Mouse (Mus musculus) E14TG2a.4 (cell line): ENCODE measurements around the gene Gpr25.

ENCODE experiments used
- H3K27me3 ChIP-seq: 2 replicates; pipeline ENCODE4 v1.6.1; 2014; ENCODE audit warnings: low read length, control low read depth; ENCODE audit not compliant: insufficient read depth
- H3K36me3 ChIP-seq: 2 replicates; pipeline ENCODE4 v1.6.1; 2014; ENCODE audit warnings: low read length, control low read depth; ENCODE audit not compliant: insufficient read depth
- H3K4me1 ChIP-seq: replicated peaks from 2 replicates; pipeline ENCODE4 v1.6.1; 2014; ENCODE audit warnings: low read depth, low read length, control low read depth
- H3K4me3 ChIP-seq: replicated peaks from 2 replicates; pipeline ENCODE4 v1.5.1; 2014; ENCODE audit warnings: mild to moderate bottlenecking, low read length
- H3K9me3 ChIP-seq: 2 replicates; pipeline ENCODE4 v1.6.1; 2014; ENCODE audit warnings: low read length, control low read depth
- CTCF ChIP-seq: conservative IDR thresholded peaks from 2 replicates; pipeline ENCODE4 v1.5.1; 2014; ENCODE audit warnings: low read length
- NANOG ChIP-seq: IDR thresholded peaks from 2 replicates; pipeline ENCODE4 v1.6.1; 2014; ENCODE audit warnings: borderline replicate concordance, low read length, mixed read lengths
- POU5F1 ChIP-seq: IDR thresholded peaks from 2 replicates; pipeline ENCODE4 v1.6.1; 2014; ENCODE audit warnings: low read length, borderline replicate concordance

Gpr25 gene

DNA sequence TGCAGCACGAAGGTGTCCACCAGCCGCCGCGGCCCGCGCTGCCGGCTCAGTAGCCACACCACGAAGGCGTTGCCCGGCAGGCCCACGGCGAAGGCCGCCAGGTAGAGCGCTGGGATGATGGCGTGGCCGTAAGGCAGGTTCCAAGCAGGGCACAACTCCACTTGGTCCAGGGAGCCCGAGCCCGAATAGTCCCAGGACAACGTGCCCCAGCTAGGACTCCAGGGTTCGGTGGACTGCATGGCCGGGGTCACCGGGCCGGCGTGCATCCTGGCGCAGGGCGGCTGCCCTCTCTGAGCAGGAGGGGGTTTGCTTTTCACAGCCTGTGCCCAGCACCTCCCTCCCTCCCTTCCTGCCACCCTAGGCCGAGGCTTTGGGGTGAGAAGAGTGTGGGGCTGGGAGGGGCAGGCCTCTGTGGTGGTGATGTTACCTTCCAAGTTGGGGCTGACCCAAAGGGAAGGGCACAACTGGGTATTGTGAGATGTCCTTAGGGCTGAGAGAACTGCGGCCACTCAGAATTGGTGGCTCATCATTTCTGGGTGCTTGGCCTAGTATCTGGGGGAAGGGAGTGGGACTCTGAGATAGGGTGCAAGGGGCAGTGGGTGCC lies at the start of gene Gpr25:
Gene Gpr25 (minus strand): TSS at position 239 of the 604 bp plus-strand sequence.
- Histone ChIP-seq H3K36me3 (no peaks in the 10 kb centered on the region), H3K27me3 (peaks cover 72% of the 10 kb centered on the region), H3K4me3 (peak within 1 kb of the TSS; percentile 81), H3K9me3 (no peaks in the 10 kb centered on the region), H3K4me1 (peaks cover 31% of the 10 kb centered on the region)
- TF ChIP-seq CTCF (no peak), POU5F1 (no peak), NANOG (no peak)

DNA sequence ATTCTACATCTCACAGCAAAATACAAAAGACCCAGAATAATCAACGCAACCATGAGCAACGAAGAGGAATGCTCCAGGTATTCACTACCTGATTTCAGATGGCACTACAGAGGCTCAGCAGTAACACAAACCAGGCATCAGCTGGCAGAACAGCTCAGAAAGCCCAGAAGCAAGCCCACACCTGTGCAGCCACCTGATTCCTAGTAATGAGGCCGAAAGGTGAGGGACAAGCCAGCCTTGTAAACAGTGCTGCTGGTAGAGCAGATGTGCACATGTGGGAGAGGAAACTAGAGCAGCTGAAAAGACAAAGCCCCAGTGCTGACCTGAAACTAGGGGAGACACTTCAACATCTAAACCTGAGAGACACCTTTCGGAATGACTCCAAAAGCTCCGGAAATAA lies 48.5 kb upstream of the Gpr25 start:
- no peaks in the 10 kb centered on the region for H3K27me3 ChIP-seq
- TF ChIP-seq POU5F1 (no peak), CTCF (no peak), NANOG (no peak)
- no peaks in the 10 kb centered on the region for H3K9me3 ChIP-seq
- no peak overlapping the region for H3K4me3 ChIP-seq
- H3K4me1 ChIP-seq: no peaks in the 10 kb centered on the region
- no peaks in the 10 kb centered on the region for H3K36me3 ChIP-seq

DNA sequence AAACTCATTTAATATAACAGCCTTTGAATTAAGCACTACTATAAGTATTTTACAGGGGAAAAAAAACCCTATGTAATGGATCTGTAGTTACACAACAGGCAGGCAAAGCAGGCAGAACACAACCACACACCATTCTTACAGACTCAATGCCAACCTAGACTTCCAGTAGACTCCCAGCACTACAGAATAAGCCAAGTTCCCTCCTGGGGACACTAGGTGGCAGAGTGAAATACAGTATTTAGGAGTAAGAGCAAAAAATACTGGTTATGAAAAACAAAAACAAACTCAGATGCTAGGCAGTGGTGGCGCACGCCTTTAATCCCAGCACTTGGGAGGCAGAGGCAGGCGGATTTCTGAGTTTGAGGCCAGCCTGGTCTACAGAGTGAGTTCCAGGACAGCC lies 45.8 kb upstream of the Gpr25 start:
- no peak overlapping the region for H3K4me3 ChIP-seq
- TF ChIP-seq CTCF (peak; percentile 19), POU5F1 (no peak), NANOG (no peak)

DNA sequence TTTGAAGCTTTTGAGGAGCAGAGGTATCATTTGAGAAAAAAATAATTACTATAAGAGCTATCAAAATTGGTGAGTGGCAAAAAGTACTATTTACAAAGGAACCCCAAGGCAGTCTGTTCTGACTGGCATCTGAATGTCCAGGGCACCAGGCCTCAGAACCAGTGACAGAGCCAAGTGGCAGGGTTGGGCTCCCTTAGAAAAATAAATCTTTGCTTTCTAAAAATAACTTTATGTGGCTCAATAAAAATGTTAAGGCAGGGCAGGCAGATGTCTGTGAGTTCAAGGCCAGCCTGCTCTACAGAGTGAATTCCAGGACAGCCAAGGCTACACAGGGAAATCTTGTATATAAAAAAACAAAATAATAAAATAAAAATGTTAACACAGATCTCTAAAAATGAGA lies 33.3 kb upstream of the Gpr25 start:
- H3K27me3 ChIP-seq: no peaks in the 10 kb centered on the region
- no peak overlapping the region for H3K4me3 ChIP-seq
- H3K36me3 ChIP-seq: peaks cover 3% of the 10 kb centered on the region; the same call in 1 of the 2 replicates
- H3K9me3 ChIP-seq: no peaks in the 10 kb centered on the region
- TF ChIP-seq NANOG (no peak), POU5F1 (no peak), CTCF (no peak)
- H3K4me1 ChIP-seq: peaks cover 8% of the 10 kb centered on the region; the same call in 1 of the 2 replicates

More for the DNA sequence above, 45.8 kb upstream of the Gpr25 start:
- Histone ChIP-seq H3K27me3 (no peaks in the 10 kb centered on the region), H3K4me1 (no peaks in the 10 kb centered on the region), H3K9me3 (no peaks in the 10 kb centered on the region), H3K36me3 (no peaks in the 10 kb centered on the region)

DNA sequence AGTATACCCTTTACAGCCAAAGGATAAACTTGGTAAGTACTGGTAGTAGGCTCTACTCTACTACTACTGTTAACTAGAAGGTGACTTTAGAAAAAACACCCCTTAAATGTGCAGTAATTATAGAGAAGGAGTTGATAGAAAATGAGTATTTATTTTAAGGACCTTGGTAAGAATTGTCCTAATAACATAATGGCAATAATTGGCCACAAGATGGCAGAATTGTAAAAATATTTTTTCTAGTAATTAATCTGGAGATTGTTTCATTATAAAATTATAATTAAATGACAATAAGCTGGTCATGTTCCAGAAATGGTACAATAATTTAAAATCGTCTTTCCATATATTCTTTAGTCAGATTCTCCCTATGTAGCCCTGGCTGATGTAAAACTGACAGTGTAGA lies 29.1 kb upstream of the Gpr25 start:
- no peak overlapping the region for H3K4me3 ChIP-seq
- H3K36me3 ChIP-seq: peaks cover 9% of the 10 kb centered on the region
- H3K4me1 ChIP-seq: peaks cover 3% of the 10 kb centered on the region; the same call in 1 of the 2 replicates
- no peaks in the 10 kb centered on the region for H3K27me3 ChIP-seq
- TF ChIP-seq CTCF (peak; percentile 29), NANOG (no peak)
- H3K9me3 ChIP-seq: no peaks in the 10 kb centered on the region

DNA sequence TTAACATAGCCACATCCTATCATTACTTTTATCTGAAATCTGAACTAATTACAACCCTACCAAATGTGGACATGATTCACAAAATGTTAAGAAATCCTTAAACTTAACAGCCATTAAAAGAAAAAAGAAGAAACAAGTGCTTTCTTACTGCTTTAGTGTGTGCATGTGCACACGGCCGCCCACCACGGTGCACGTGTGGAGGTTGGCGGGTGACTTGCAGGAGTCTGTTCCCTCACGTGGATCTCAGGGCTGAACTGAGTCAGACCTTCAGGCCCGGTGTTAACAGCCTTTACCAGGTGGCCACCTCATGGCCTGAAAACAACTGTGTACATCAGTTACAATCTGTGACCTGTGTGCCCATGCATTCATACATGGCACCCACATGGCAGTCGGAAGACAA lies 16.7 kb upstream of the Gpr25 start:
- H3K9me3 ChIP-seq: no peaks in the 10 kb centered on the region
- no peak overlapping the region for H3K4me3 ChIP-seq
- no peak for TF ChIP-seq POU5F1
- H3K27me3 ChIP-seq: no peaks in the 10 kb centered on the region
- H3K4me1 ChIP-seq: peaks cover 6% of the 10 kb centered on the region; the same call in 1 of the 2 replicates
- peaks cover 89% of the 10 kb centered on the region for H3K36me3 ChIP-seq

DNA sequence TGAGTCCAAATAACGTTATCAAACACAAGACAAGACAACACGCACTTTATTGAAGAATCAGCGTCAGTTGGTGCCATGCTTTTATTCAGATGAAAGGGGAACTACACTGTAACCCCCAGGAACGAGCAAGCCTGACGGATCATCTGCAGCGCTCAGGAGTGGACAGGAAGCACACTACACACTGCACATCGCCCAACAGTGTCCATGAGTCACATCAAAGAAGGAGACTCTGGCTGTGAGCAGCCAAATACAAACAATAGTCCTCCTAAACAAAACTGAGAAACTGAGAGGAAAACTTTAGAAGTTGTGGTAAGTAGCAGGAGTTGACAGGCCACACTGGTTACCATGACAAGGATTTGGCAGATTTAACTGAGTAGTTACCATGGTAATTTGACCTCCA lies 7.6 kb upstream of the Gpr25 start:
- Histone ChIP-seq H3K27me3 (peaks cover 6% of the 10 kb centered on the region), H3K4me3 (no peak overlapping the region), H3K9me3 (no peaks in the 10 kb centered on the region), H3K36me3 (peaks cover 32% of the 10 kb centered on the region), H3K4me1 (peaks cover 6% of the 10 kb centered on the region; the same call in 1 of the 2 replicates)
- TF ChIP-seq POU5F1 (no peak), CTCF (no peak), NANOG (no peak)

DNA sequence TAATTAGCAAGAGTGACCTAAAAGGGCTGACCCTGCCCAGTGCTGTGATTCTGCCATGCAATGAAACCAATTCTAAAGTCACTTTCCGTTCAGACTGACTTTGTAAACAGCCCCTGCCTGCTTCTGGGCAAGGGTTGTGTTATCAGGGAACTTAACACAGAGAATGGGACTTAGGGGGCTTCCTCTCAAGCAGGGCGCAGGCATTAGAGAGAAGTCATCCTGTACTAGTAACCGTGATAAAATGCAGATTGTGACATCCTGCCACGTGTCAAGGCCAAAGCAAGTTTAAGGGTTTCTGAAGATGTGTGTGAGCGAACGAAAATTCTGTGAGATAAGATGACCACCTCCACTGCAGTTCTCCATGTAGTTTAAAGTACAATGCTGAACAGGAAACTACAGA lies 5.5 kb upstream of the Gpr25 start:
- peaks cover 27% of the 10 kb centered on the region for H3K27me3 ChIP-seq
- H3K9me3 ChIP-seq: no peaks in the 10 kb centered on the region
- H3K4me1 ChIP-seq: peaks cover 22% of the 10 kb centered on the region
- H3K36me3 ChIP-seq: peaks cover 11% of the 10 kb centered on the region
- H3K4me3 ChIP-seq: no peak overlapping the region
- TF ChIP-seq NANOG: no peak
- TF ChIP-seq CTCF: no peak
- TF ChIP-seq POU5F1: no peak

DNA sequence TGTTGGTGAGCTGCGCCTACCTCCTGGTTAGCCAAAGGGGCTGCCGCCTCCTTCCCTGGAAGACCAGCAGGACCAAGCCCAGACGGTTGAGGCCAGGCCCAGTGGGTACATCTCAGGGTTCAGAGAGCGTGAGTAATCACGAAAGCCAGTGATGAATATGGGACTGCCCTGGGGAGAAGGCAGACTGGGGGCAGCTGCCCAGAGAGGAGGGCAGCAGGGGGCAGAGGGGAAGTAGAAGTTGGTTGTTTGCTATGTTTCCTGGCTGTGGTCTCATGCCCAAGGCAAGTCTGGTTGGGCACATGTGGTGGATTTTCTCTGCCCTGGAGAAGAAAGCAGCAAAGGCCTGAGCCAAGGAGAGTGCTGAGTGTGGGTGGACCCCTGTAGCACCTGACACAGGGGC lies 2.7 kb upstream of the Gpr25 start:
- H3K36me3 ChIP-seq: peaks cover 2% of the 10 kb centered on the region; the same call in 1 of the 2 replicates
- TF ChIP-seq NANOG (no peak), POU5F1 (no peak), CTCF (no peak)
- H3K4me1 ChIP-seq: peaks cover 31% of the 10 kb centered on the region
- H3K9me3 ChIP-seq: no peaks in the 10 kb centered on the region
- H3K4me3 ChIP-seq: no peak overlapping the region
- H3K27me3 ChIP-seq: peaks cover 52% of the 10 kb centered on the region
